Mouse (Mus musculus) midbrain, embryonic 14.5 days (tissue): ENCODE results near the gene Hint2. TPM values are rescaled to one million over a fixed set of nuclear protein-coding genes. Genes with fewer than 3 reads are reported as not detected.

Experiments used
- ATAC-seq: fragments of 200-750 bp; cut with Nextera tagmentation; 2 replicates; pipeline ENCODE4 v1.8.0; 2017; ENCODE audit warnings: moderate number of reproducible peaks, moderate library complexity; ENCODE audit not compliant: low FRiP score, low TSS enrichment
- DNase-seq: peaks from one replicate; pipeline ENCODE4 v3.0.0-alpha.2; 2015
- H3K27ac ChIP-seq: fragments of 300-500 bp; sonication (generic); replicated peaks from 2 replicates; pipeline ENCODE4 v1.5.1; 2014; ENCODE audit warnings: mild to moderate bottlenecking, low read depth, low read length, moderate library complexity
- H3K27me3 ChIP-seq: fragments of 300-500 bp; sonication (generic); 2 replicates; pipeline ENCODE4 v1.6.1; 2014; ENCODE audit warnings: low read length, control low read depth, mixed read lengths; ENCODE audit not compliant: control insufficient read depth, insufficient read depth
- H3K36me3 ChIP-seq: fragments of 300-500 bp; sonication (generic); 2 replicates; pipeline ENCODE4 v1.6.1; 2014; ENCODE audit warnings: low read length, control low read depth; ENCODE audit not compliant: control insufficient read depth, insufficient read depth
- H3K4me1 ChIP-seq: fragments of 300-500 bp; sonication (generic); 2 replicates; pipeline ENCODE4 v1.6.1; 2014; ENCODE audit warnings: mild to moderate bottlenecking, antibody characterized with exemption, low read length, control low read depth; ENCODE audit not compliant: control insufficient read depth, insufficient read depth
- H3K4me2 ChIP-seq: fragments of 300-500 bp; sonication (generic); 2 replicates; pipeline ENCODE4 v1.6.1; 2014; ENCODE audit warnings: mild to moderate bottlenecking, low read length, moderate library complexity
- H3K4me3 ChIP-seq: fragments of 300-500 bp; sonication (generic); replicated peaks from 2 replicates; pipeline ENCODE4 v1.5.1; 2014; ENCODE audit warnings: low read depth, low read length
- H3K9ac ChIP-seq: fragments of 300-500 bp; sonication (generic); replicated peaks from 2 replicates; pipeline ENCODE4 v1.6.1; 2014; ENCODE audit warnings: mild to moderate bottlenecking, low read length, moderate library complexity
- H3K9me3 ChIP-seq: fragments of 300-500 bp; sonication (generic); 2 replicates; pipeline ENCODE4 v1.6.1; 2016; ENCODE audit warnings: low read length, control low read depth, mixed read lengths; ENCODE audit not compliant: control insufficient read depth
- WGBS: fragments of 180-500 bp; shearing (Covaris S2); extraction: QIAGEN DNeasy Blood & Tissue Kit; methylation state at CpG from one replicate; pipeline ENCODE4 v1.1.7; 2014; 5-methylcytosine and 5-hydroxymethylcytosine counted together
- polyA plus RNA-seq: library from polyadenylated mRNA; unstranded; fragments of >200 nt; fragmentation: Nextera tagmentation; extraction: Ambion mirVana; gene quantifications from 2 replicates; pipeline ENCODE4 v1.2.1, GENCODE M21; 2014

Hint2 gene
- polyA plus RNA-seq, 1 experiment from 2014 or later = 68.8 TPM

- WGBS = 75% methylated on average over 5 of the region's 5 CpGs
- H3K9ac ChIP-seq = no peak overlapping the region
- no peaks in the 10 kb centered on the region for H3K9me3 ChIP-seq
- H3K4me2 ChIP-seq = no peak overlapping the region
- H3K27me3 ChIP-seq = no peaks in the 10 kb centered on the region
- H3K4me3 ChIP-seq = no peak overlapping the region
- no peak for ATAC-seq
- no peak overlapping the region for H3K27ac ChIP-seq
- no peak for DNase-seq
- peaks cover 26% of the 10 kb centered on the region for H3K36me3 ChIP-seq
- no peaks in the 10 kb centered on the region for H3K4me1 ChIP-seq
Observed at GRCm38 (mm10) chr4:43693806-43694241, 37.6 kb upstream of the Hint2 start.

GRCm38 (mm10) chr4:43691026-43691425, 34.8 kb upstream of the Hint2 start:
- 83% methylated on average over 5 of the region's 5 CpGs for WGBS

GRCm38 (mm10) chr4:43690021-43690420, 33.8 kb upstream of the Hint2 start:
- Histone ChIP-seq H3K4me1 (no peaks in the 10 kb centered on the region), H3K27me3 (no peaks in the 10 kb centered on the region), H3K9me3 (no peaks in the 10 kb centered on the region), H3K27ac (no peak overlapping the region), H3K4me2 (no peak overlapping the region), H3K36me3 (peaks cover 62% of the 10 kb centered on the region), H3K9ac (no peak overlapping the region), H3K4me3 (no peak overlapping the region)
- DNase-seq = no peak
- no peak for ATAC-seq
- WGBS = 93% methylated on average over 17 of the region's 17 CpGs

More at GRCm38 (mm10) chr4:43691026-43691425, 34.8 kb upstream of the Hint2 start:
- no peaks in the 10 kb centered on the region for H3K9me3 ChIP-seq
- H3K9ac ChIP-seq = no peak overlapping the region
- H3K4me1 ChIP-seq = no peaks in the 10 kb centered on the region
- no peak overlapping the region for H3K27ac ChIP-seq
- no peaks in the 10 kb centered on the region for H3K27me3 ChIP-seq
- ATAC-seq = no peak
- H3K36me3 ChIP-seq = peaks cover 52% of the 10 kb centered on the region
- H3K4me3 ChIP-seq = no peak overlapping the region
- DNase-seq = no peak
- H3K4me2 ChIP-seq = no peak overlapping the region

DNA sequence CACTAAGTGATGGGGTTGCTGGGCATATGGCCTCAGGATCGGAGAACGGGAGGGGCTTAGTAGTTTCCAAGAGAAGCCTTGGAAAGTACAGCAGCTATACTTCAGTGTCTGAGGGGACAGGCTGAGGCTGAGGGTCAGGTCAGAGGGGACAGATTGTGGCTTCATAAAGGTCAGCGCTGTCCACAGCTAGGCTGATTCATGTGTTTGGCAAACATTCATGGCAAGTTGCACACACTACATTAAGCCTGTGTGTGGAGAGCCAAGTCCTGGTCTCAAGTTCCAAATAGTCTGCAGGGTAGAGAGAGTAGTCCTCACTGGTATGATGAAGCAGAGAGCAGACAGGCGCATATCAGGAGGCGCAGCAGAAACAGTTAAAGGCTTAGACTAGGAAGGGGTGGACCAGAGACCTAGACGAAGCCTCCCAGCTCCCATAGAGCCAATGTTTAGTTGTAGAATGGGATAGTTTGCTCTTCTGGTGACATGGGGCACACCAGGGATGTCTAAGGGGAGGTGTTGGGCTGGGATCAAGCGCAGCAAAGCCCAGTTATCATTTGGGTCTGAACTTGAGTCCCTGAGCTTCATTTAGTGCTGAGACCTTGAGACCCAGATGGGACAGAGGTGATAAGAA, 23.3 kb upstream of the Hint2 start:
- H3K9me3 ChIP-seq = no peaks in the 10 kb centered on the region
- no peaks in the 10 kb centered on the region for H3K4me1 ChIP-seq
- H3K27me3 ChIP-seq = no peaks in the 10 kb centered on the region
- no peak overlapping the region for H3K27ac ChIP-seq
- 91% methylated on average over 7 of the region's 7 CpGs for WGBS
- H3K36me3 ChIP-seq = peaks cover 98% of the 10 kb centered on the region
- no peak overlapping the region for H3K9ac ChIP-seq
- ATAC-seq (no peak), DNase-seq (no peak)
- H3K4me2 ChIP-seq = no peak overlapping the region
- no peak overlapping the region for H3K4me3 ChIP-seq

DNA sequence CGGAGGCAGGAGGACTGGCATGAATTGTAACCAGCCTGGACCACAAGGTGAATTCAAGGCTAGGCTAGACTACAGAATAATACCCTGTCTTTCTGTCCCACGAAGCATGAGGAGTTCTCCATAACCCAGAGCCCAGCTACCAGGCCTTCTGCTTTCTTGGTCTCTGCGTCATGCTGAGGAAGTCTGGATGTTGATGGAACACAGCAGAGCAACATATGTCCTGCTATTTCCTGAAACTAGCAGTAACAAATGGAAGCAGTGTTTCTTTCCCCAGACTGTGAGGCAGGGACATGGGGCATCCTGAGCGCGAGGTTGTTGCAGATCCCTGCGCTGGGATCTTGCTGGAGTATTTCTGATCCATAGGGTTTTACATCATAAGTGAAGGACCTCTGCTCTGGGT, 22.3 kb upstream of the Hint2 start:
- DNase-seq = no peak
- H3K27ac ChIP-seq = no peak overlapping the region
- H3K4me1 ChIP-seq = no peaks in the 10 kb centered on the region
- H3K9ac ChIP-seq = no peak overlapping the region
- no peaks in the 10 kb centered on the region for H3K27me3 ChIP-seq
- H3K4me2 ChIP-seq = no peak overlapping the region
- H3K36me3 ChIP-seq = peaks cover 96% of the 10 kb centered on the region
- H3K9me3 ChIP-seq = no peaks in the 10 kb centered on the region
- 87% methylated on average over 6 of the region's 6 CpGs for WGBS
- no peak overlapping the region for H3K4me3 ChIP-seq
- no peak for ATAC-seq

- peaks cover 18% of the 10 kb centered on the region for H3K4me1 ChIP-seq
- H3K27me3 ChIP-seq = no peaks in the 10 kb centered on the region
- no peak overlapping the region for H3K9ac ChIP-seq
- DNase-seq (no peak), ATAC-seq (no peak)
- WGBS = 82% methylated on average over 4 of the region's 4 CpGs
- H3K9me3 ChIP-seq = no peaks in the 10 kb centered on the region
- no peak overlapping the region for H3K4me3 ChIP-seq
- no peak overlapping the region for H3K4me2 ChIP-seq
- H3K36me3 ChIP-seq = peaks cover 68% of the 10 kb centered on the region
- no peak overlapping the region for H3K27ac ChIP-seq
Observed at GRCm38 (mm10) chr4:43675608-43676007, 19.3 kb upstream of the Hint2 start.

GRCm38 (mm10) chr4:43674974-43675373, 18.7 kb upstream of the Hint2 start:
- Histone ChIP-seq H3K27me3 (no peaks in the 10 kb centered on the region), H3K9me3 (no peaks in the 10 kb centered on the region), H3K4me3 (no peak overlapping the region), H3K9ac (no peak overlapping the region), H3K4me2 (no peak overlapping the region), H3K27ac (no peak overlapping the region), H3K4me1 (peaks cover 24% of the 10 kb centered on the region), H3K36me3 (peaks cover 62% of the 10 kb centered on the region)
- DNase-seq = no peak
- WGBS = 78% methylated on average over 5 of the region's 5 CpGs
- no peak for ATAC-seq

- H3K4me1 ChIP-seq = peaks cover 25% of the 10 kb centered on the region
- H3K27ac ChIP-seq = no peak overlapping the region
- H3K9me3 ChIP-seq = no peaks in the 10 kb centered on the region
- no peak overlapping the region for H3K4me2 ChIP-seq
- H3K27me3 ChIP-seq = no peaks in the 10 kb centered on the region
- no peak overlapping the region for H3K9ac ChIP-seq
- no peak for ATAC-seq
- 76% methylated on average over 8 of the region's 8 CpGs for WGBS
- peaks cover 49% of the 10 kb centered on the region for H3K36me3 ChIP-seq
- no peak for DNase-seq
- no peak overlapping the region for H3K4me3 ChIP-seq
Observed at GRCm38 (mm10) chr4:43673703-43674102, 17.4 kb upstream of the Hint2 start.

DNA sequence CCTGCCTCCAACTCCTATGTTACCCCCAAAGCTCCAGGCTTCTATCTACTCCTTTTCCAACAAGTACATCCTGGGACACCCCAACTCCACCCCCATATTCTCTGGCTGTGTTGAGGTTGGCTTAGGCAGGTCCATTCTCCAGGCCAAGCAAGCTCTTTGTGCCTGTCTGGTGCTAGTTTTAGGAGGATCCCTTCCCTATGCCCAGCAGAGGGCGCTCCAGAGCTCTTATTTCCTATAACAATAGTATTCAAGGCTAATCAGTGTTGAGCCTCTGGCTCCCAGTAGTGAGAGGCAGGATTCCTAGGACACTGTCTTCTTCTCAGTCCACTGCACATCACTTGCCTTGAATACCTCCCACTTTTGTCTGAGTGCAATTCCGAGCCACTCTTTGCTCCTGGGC, 15.8 kb upstream of the Hint2 start:
- DNase-seq = peak; percentile 97
- ATAC-seq = peak; percentile 25; the same call in 1 of the 2 replicates
- H3K4me1 ChIP-seq = peaks cover 28% of the 10 kb centered on the region
- 4% methylated on average over 2 of the region's 2 CpGs for WGBS
- H3K36me3 ChIP-seq = peaks cover 33% of the 10 kb centered on the region
- no peak overlapping the region; the same call in 1 of the 2 replicates for H3K9ac ChIP-seq
- H3K27ac ChIP-seq = no peak overlapping the region
- no peaks in the 10 kb centered on the region for H3K27me3 ChIP-seq
- H3K4me3 ChIP-seq = peak overlapping the region; percentile 8; the same call in 1 of the 2 replicates
- peak overlapping the region; percentile 83 for H3K4me2 ChIP-seq
- H3K9me3 ChIP-seq = no peaks in the 10 kb centered on the region
